Mouse (Mus musculus) right cerebral cortex, postnatal 4 days (tissue): ENCODE data around the gene Xpr1.

ENCODE experiments used
- DNase-seq: peaks from one replicate; pipeline ENCODE4 v3.0.0-alpha.2; 2022

Xpr1 gene

GRCm38 (mm10) chr1:155400056-155400455 lies 17.2 kb downstream of the Xpr1 start:
- no peak for DNase-seq

DNA sequence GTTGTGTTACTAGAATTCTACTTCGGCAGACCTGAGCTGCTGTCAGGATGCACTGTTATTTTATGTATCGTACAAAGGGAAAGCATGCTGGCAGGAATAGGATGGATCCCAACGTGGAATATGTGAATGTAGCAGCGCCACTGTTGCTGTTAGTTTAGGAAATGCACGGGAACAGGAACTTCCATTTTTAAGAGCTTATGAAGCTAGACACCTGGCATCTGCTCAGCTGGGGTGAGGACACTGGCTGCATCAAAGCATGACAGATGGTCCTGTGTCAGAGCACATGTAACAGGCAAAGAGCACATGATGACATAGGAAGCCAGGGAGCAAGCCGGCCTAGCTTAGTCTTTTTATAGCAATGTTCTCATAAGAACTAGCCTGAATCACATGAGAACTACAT lies 22.4 kb downstream of the Xpr1 start:
- DNase-seq: no peak

DNA sequence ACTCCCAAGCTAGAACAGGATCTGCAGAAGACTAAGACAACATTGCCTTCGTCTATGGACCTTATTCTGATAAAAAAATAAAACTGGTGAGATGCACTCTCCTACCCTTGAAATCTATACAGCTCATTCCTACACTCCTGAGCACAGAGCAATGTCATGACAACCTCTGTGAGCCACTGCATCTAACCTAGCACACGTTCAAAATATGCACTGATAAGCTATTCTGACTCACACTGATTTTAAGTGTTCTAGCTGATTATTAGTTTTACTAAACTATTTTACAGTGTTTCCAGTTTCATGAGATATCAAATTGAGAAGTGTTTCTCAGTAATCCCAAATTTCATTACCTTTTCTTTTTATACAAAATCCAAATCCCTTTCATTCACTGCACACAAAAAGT lies 23.2 kb downstream of the Xpr1 start:
- DNase-seq: no peak

DNA sequence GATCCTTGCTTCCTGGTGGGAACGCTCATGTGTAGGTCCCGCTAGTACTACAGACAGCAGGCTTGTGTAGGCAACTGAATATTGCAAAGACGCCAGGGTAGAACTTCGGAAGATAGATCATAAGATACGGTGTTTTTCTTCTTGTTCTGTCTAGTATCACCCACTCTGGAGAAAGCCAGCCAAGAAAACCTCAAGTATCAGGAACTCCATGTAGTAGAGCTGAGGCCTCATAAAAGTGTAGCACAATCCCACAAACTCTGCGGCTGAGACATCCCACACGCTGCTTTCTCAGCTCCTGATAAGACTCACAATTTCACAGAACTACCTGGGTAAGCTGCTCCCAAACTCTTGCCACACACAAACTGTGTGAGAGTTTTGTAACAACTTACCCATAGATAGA lies 24.4 kb downstream of the Xpr1 start:
- no peak for DNase-seq

- DNase-seq: no peak
Observed at GRCm38 (mm10) chr1:155391537-155391936, 25.7 kb downstream of the Xpr1 start.

GRCm38 (mm10) chr1:155388418-155388817 lies 28.8 kb downstream of the Xpr1 start:
- no peak for DNase-seq

DNA sequence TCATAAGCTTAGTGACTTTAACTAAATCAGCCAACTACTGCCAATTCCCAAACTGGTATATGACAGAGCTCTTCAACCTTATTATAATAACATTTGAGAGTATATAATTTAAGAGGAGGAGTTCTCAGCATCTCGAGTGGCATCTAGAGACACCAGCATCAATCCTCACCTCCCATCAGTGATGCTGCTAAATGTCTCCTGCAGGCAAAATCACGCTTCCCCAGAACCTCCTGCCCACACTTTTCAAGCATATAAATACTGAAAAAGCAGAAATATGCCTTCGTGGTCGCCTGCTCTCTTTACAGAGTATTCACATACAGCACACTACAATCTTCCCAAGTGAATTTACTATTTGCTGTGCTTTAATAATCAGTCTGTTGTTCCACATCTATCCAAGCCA lies 30.7 kb downstream of the Xpr1 start:
- DNase-seq: no peak

DNA sequence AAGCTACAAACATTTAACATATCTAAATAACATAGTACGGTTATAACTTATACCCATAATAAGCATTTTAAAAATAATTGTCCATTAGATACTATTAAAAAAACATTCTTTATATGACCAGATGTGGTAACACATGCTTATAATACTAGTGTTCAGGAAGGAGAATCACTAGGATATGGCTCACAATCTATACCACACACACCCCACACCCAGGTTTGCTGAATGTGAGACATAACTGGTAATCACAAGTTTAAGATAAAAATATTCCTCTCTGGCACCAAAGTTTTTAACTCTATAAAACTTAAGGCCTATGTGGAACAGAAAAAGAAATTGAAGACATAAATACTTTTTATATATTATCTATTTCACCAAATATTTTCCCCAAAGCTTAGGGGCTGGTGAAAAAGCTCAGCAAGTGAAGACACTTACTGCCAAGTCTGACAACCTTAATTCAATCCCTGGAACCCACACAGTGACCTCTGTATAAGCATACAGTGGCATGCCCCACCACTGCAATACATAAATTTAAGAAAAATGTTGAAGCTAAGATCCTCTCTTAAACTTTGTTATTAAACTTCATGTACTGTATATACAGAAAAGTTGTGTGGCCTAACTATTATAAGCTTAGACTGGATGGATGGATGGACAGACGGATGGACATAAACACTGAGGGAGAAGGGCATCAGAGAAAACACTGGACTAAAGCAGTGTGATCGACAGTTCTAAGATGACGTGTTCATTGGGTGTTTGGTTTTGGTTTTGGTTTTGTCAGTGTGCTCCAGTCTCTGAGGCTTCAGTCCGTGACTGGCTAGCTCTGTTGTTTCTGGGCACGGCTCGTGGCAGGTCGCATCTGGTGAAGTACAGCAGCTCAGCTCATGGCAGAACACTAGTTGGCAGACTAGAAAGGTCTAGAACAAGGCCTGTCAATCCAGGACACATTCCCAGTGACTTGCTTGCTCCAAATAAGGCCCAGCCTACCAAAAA lies 33.6 kb downstream of the Xpr1 start:
- no peak for DNase-seq

- no peak for DNase-seq
Observed at GRCm38 (mm10) chr1:155381931-155382330, 35.3 kb downstream of the Xpr1 start.

DNA sequence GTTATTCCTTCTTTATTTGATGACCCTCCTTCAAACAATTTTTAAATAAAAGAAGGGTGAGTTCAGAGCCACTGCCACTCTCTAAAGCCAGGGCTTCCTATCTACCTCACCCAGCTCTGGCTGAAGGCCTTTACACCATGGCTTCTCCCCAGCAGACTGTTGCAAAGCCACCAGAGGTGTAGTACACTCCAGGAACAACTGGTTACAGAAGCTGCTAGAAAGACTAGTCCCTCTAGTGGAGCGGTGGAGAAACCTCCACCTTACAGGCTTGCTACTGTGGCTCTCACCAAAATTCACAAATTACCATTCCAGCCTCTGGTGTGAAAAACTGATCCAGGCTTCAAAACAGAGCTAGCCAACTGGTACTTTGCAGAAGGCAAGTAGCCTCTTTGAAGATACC lies 37.9 kb downstream of the Xpr1 start:
- DNase-seq: no peak

DNA sequence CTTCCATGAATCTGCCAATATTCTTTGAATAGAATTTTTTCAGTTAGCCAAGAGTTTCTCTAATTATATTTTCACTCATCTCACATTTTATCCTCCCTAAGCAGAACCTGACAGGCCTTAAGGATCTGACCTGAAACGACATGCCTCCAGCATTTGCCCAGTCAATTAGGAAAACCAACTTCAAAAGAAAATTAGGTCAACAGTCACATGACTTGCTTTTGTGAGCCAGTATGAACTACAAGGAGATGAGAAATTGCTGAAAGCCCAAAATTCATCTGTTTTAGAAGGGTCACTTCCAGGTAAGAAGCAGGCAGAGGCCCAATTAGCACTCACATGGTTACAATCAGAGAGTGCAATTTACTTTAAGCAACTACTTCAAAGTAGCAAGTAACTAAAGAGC lies 44.4 kb downstream of the Xpr1 start:
- no peak for DNase-seq

DNA sequence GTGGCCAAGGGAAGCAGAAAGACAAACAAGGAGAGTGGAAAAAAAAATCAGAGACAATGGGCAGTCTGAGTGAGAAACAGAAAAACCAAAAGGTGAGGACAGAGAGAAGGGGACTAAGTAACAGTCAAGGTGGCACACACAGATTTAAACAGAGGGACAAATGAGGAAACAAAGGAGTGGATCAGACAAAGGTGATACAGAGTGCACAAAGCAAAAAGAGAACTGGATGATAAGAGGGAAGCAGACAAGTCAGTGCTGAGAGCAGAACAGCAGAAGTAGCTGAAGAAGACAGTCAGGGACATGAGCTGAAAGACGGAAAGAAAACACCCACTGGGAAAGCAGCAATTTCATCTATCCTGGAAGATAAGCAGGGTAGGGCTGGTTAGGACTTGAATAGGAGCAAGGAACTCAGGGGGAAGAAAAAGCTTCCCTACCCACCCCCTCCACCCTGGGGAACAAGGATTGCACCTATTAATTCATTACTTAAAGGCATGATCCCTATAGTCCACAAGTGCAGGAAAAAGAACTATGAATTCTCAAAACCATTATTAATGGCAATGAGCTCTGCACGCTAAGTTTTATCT lies 47.0 kb downstream of the Xpr1 start:
- no peak for DNase-seq

DNA sequence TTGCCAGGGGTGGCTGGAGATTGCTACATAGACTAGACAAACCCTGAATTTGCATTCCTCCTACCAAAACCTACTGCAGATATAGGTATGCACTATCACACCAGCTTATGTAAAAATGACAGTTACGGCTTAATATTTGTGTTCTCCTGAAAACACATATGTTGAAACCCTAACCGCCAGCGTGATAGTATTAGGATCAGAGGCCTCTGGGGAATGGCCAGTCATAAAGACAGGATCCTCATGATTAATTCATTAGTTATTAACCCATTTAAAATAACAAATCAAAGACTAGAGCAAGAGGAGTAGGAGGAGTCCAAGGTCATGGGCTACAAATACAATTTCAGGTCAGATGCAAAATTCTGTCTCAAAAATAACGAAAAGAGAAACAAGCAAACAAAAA lies 50.8 kb downstream of the Xpr1 start:
- no peak for DNase-seq

- no peak for DNase-seq
Observed at GRCm38 (mm10) chr1:155361502-155362126, 55.6 kb downstream of the Xpr1 start.

- no peak for DNase-seq
Observed at GRCm38 (mm10) chr1:155353096-155353495, 64.1 kb downstream of the Xpr1 start.

GRCm38 (mm10) chr1:155351527-155351926 lies 65.7 kb downstream of the Xpr1 start:
- no peak for DNase-seq

- no peak for DNase-seq
Observed at GRCm38 (mm10) chr1:155348491-155348890, 68.7 kb downstream of the Xpr1 start.

DNA sequence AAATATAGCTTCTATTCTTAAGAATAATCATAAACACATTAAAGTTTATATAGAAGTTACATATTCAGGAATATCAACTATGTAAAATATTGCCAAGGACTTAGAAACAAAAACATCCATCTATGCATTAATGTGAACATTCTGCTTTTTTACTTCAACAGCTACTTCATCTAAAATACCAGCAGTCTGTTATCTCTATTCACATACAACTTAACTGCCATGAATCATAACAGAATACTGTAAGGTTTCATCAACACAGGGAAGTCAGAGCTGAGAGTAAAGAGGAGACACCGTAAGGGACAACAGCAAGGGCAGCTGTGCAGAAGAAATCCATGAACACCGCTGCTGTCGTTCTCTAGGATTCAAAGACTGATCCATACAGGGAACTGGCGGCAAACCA lies 69.9 kb downstream of the Xpr1 start:
- DNase-seq: no peak

DNA sequence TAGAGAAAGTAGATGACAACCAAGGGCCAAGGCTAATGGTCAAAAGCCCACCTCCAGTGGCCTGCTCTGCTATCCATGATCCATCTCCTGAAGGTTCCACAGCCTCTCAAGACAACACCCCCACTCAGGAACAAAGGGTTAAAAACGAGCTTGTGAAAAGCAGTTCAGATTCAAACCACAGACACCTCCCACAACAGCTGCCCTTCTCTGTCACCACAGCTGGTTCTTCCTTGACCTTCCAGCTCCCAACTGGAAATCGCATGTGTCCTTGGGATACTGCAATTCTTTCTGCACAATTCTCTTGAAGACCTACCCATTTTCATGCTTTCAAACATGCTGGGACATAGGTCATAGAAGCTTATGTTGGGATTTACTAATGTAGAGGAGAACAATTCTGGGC lies 73.2 kb downstream of the Xpr1 start:
- no peak for DNase-seq

GRCm38 (mm10) chr1:155339622-155340021 lies 77.6 kb downstream of the Xpr1 start:
- no peak for DNase-seq

- DNase-seq: no peak
Observed at GRCm38 (mm10) chr1:155337315-155337714, 79.9 kb downstream of the Xpr1 start.

- no peak for DNase-seq
Observed at GRCm38 (mm10) chr1:155335963-155336362, 81.3 kb downstream of the Xpr1 start.

DNA sequence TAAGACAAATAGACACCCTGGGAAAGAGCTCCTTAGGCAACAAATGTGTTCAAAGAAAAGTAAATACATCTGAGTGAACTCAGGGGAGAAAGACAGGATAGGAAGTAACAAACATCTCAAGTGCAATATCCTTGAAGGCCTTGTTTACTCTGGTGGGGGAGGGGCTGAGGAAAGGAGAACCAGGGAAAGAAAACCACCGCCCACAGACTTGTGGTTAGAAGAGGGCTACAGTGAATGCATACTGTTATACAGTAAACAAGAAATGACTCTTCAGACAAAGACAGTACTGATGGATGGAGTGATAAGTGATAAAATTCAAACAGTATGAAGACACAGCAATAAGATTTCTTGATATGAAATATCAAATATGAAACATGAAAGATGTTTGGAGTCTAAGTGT lies 95.0 kb downstream of the Xpr1 start:
- no peak for DNase-seq
